Mouse (Mus musculus) stomach, postnatal 0 days (tissue): ENCODE data around the gene Kcna10. TPM values are rescaled to one million over a fixed set of nuclear protein-coding genes. Genes with fewer than 3 reads are reported as not detected.
A peak's percentile ranks its signal among the peaks of the same experiment; 100 is the strongest.

ENCODE experiments used
- ATAC-seq: fragments of 200-750 bp; cut with Nextera tagmentation; 2 replicates; pipeline ENCODE4 v1.8.0; 2017; ENCODE audit not compliant: low FRiP score, low TSS enrichment
- DNase-seq: peaks from one replicate; pipeline ENCODE4 v3.0.0-alpha.2; 2016; ENCODE audit warnings: low spot score
- H3K27ac ChIP-seq: fragments of 300-500 bp; sonication (generic); replicated peaks from 2 replicates; pipeline ENCODE4 v1.5.1; 2014; ENCODE audit warnings: mild to moderate bottlenecking, control low read depth
- H3K27me3 ChIP-seq: fragments of 300-500 bp; sonication (generic); 2 replicates; pipeline ENCODE4 v1.6.1; 2014; ENCODE audit warnings: low read length; ENCODE audit not compliant: control insufficient read depth, insufficient read depth
- H3K36me3 ChIP-seq: fragments of 300-500 bp; sonication (generic); 2 replicates; pipeline ENCODE4 v1.6.1; 2014; ENCODE audit warnings: low read length, mixed read lengths; ENCODE audit not compliant: control insufficient read depth, insufficient read depth
- H3K4me1 ChIP-seq: fragments of 300-500 bp; sonication (generic); replicated peaks from 2 replicates; pipeline ENCODE4 v1.6.1; 2014; ENCODE audit warnings: antibody characterized with exemption; ENCODE audit not compliant: control insufficient read depth, insufficient read depth
- H3K4me2 ChIP-seq: fragments of 300-500 bp; sonication (generic); replicated peaks from 2 replicates; pipeline ENCODE4 v1.6.1; 2014; ENCODE audit warnings: low read depth, mild to moderate bottlenecking, control low read depth, moderate library complexity
- H3K4me3 ChIP-seq: fragments of 300-500 bp; sonication (generic); 2 replicates; pipeline ENCODE4 v1.5.1; 2014; ENCODE audit warnings: low read depth, low read length, control low read depth
- H3K9ac ChIP-seq: fragments of 300-500 bp; sonication (generic); 2 replicates; pipeline ENCODE4 v1.6.1; 2014; ENCODE audit warnings: mild to moderate bottlenecking, low read length, control low read depth, mixed read lengths
- H3K9me3 ChIP-seq: fragments of 300-500 bp; sonication (generic); 2 replicates; pipeline ENCODE4 v1.6.1; 2016; ENCODE audit warnings: low read length; ENCODE audit not compliant: control insufficient read depth
- CTCF ChIP-seq: IDR thresholded peaks from 2 replicates; pipeline ENCODE4 v1.5.1; 2016; ENCODE audit warnings: antibody characterized with exemption, low read depth, mild to moderate bottlenecking, moderate library complexity
- EP300 ChIP-seq: optimal IDR thresholded peaks from 2 replicates; pipeline ENCODE3; 2016; ENCODE audit warnings: antibody characterized with exemption
- WGBS: fragments of 180-500 bp; shearing (Covaris S2); extraction: QIAGEN DNeasy Blood & Tissue Kit; methylation state at CpG from one replicate; pipeline ENCODE4 v1.1.7; 2014; 5-methylcytosine and 5-hydroxymethylcytosine counted together
- polyA plus RNA-seq: library from polyadenylated mRNA; unstranded; fragments of >200 nt; fragmentation: Nextera tagmentation; extraction: Ambion mirVana; gene quantifications from 2 replicates; pipeline ENCODE4 v1.2.1, GENCODE M21; 2015

The Kcna10 gene
- polyA plus RNA-seq, 1 experiment from 2014 or later, result not detected

DNA sequence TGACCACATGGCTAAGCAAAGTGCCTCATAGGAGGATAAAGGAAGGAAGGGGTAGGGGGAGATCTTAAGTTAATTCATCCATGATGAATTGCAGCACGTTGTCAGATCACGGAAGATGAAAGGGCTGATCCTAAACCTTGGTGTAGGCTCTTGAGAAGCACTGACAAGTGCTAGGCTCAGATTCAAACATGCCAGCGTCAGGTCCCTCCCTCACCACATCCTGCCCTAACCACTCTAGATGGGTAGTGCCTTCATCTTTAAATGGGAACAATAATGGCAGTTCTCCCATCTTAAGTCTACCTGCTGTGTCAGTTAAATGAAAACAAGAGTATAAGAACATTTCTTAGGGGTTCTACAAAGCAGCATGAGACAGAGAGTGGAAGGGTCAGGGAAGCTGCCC is 2.7 kb downstream of the Kcna10 start:
- Histone ChIP-seq H3K4me1 (0 out of 2 replicates have a peak, but pooled peaks cover 2% of the 10 kb centered on the region), H3K27me3 (no peaks in the 10 kb centered on the region), H3K4me3 (no peak overlapping the region), H3K36me3 (no peaks in the 10 kb centered on the region), H3K9me3 (no peaks in the 10 kb centered on the region), H3K27ac (no peak overlapping the region), H3K9ac (no peak overlapping the region), H3K4me2 (no peak overlapping the region)
- TF ChIP-seq CTCF (no peak), EP300 (no peak)
- DNase-seq (no peak), ATAC-seq (no peak)
- WGBS, result 74% methylated on average over 3 of the region's 3 CpGs

GRCm38 (mm10) chr3:107187022-107187421 is 4.2 kb downstream of the Kcna10 start:
- Histone ChIP-seq H3K27me3 (no peaks in the 10 kb centered on the region), H3K4me2 (no peak overlapping the region), H3K4me3 (no peak overlapping the region), H3K4me1 (0 out of 2 replicates have a peak, but pooled peaks cover 2% of the 10 kb centered on the region), H3K9ac (no peak overlapping the region), H3K36me3 (no peaks in the 10 kb centered on the region), H3K27ac (no peak overlapping the region), H3K9me3 (no peaks in the 10 kb centered on the region)
- DNase-seq, result no peak
- no peak for ATAC-seq
- WGBS, result 76% methylated on average over 4 of the region's 4 CpGs
- TF ChIP-seq EP300 (no peak), CTCF (no peak)

- TF ChIP-seq EP300, result no peak
- TF ChIP-seq CTCF, result peak; percentile 87
- Histone ChIP-seq H3K9me3 (no peaks in the 10 kb centered on the region), H3K27ac (no peak overlapping the region), H3K36me3 (no peaks in the 10 kb centered on the region), H3K4me2 (no peak overlapping the region), H3K9ac (no peak overlapping the region), H3K27me3 (no peaks in the 10 kb centered on the region), H3K4me1 (0 out of 2 replicates have a peak, but pooled peaks cover 2% of the 10 kb centered on the region), H3K4me3 (no peak overlapping the region)
- peak; percentile 59 for DNase-seq
- WGBS, result 26% methylated on average over 6 of the region's 6 CpGs
- ATAC-seq, result peak; percentile 38; the same call in 1 of the 2 replicates
Measured at GRCm38 (mm10) chr3:107188226-107188899, 5.5 kb downstream of the Kcna10 start.

DNA sequence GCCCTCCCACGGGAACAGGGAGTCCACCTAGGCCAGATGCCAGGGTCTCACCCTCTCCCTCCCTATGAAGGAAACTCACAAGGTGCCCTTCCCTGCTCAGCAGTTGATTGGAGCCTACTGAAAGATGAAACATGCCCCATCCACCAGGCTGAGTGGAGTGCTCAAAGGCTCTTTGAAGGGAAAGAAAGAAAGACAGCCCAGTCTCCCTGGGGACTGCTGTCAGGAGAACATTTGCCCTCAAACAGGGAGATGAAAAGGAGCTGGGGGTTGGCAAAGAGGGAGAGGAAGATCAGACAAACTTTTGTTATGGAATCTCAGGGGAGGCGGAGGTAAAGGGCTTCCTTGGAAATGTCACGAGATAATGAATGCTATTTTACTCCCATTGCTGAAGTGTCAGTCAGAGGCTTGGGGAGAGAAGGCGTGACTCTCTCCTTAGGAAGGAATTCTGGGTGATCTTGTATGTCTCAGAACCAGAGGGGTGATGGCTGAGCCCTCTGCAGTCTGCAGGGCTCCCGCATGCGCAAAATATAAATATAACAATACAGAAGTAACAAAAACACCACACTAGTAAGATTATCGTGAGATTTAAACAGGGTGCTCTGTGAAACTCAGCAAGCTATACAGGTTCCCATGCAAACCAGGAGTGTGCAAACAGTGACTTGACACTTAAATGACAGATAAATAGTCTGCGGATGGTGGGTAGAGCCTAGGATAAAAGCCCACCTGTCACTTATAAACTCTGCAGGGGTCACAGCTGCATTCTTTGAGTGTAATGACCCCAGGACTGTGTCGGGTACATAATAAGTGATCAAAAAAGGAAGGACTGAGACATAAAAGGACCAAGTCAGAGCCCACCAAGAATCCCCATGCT is 18.7 kb downstream of the Kcna10 start:
- Histone ChIP-seq H3K27me3 (no peaks in the 10 kb centered on the region), H3K9ac (no peak overlapping the region), H3K4me2 (no peak overlapping the region), H3K9me3 (no peaks in the 10 kb centered on the region), H3K36me3 (no peaks in the 10 kb centered on the region), H3K4me1 (no peaks in the 10 kb centered on the region), H3K27ac (no peak overlapping the region), H3K4me3 (no peak overlapping the region)
- 32% methylated on average over 9 of the region's 9 CpGs for WGBS
- ATAC-seq (no peak), DNase-seq (no peak)
- TF ChIP-seq EP300, result no peak
- no peak for TF ChIP-seq CTCF

- no peaks in the 10 kb centered on the region for H3K27me3 ChIP-seq
- H3K4me2 ChIP-seq, result no peak overlapping the region
- H3K4me1 ChIP-seq, result no peaks in the 10 kb centered on the region
- H3K27ac ChIP-seq, result no peak overlapping the region
- no peak overlapping the region for H3K4me3 ChIP-seq
- TF ChIP-seq CTCF (no peak), EP300 (no peak)
- 84% methylated on average over 3 of the region's 3 CpGs for WGBS
- ATAC-seq (no peak), DNase-seq (no peak)
- H3K9ac ChIP-seq, result no peak overlapping the region
- H3K9me3 ChIP-seq, result no peaks in the 10 kb centered on the region
- no peaks in the 10 kb centered on the region for H3K36me3 ChIP-seq
Measured at GRCm38 (mm10) chr3:107204413-107204812, 21.6 kb downstream of the Kcna10 start.

DNA sequence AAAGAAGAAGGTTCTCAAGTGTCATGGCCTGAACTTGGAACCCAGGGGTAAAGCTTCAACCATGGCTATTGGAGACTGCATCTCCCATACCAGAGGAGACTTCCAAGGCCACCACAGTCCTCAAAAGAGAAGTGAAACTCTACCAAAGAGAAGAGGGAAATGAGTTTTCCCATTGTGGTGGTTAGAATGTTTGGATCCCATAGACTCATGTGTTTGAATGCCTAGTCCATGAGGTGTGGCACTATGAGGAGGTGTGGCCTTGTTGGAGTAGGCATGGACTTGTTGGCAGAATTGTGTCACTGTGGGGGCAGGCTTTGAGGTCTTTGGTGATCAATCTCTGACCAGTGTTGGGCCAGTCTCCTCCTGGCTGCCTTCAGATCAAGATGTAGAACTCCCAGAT is 22.3 kb downstream of the Kcna10 start:
- H3K9me3 ChIP-seq, result no peaks in the 10 kb centered on the region
- ATAC-seq, result no peak
- TF ChIP-seq EP300, result no peak
- no peak for TF ChIP-seq CTCF

More for the DNA sequence above, 22.3 kb downstream of the Kcna10 start:
- Histone ChIP-seq H3K9ac (no peak overlapping the region), H3K36me3 (no peaks in the 10 kb centered on the region), H3K27ac (no peak overlapping the region), H3K4me1 (no peaks in the 10 kb centered on the region), H3K4me3 (no peak overlapping the region), H3K27me3 (no peaks in the 10 kb centered on the region), H3K4me2 (no peak overlapping the region)
- no peak for DNase-seq
